Mouse (Mus musculus): ENCODE measurements around the gene Oasl1. TPM values are rescaled to one million over a fixed set of nuclear protein-coding genes. Genes with fewer than 3 reads are reported as not detected.
"Not testable (repeated sequence)": the region's sequence is repeated elsewhere in the genome, so short reads cannot be mapped to it uniquely, and the experiment has no call there.

Oasl1 gene
- not detected in 2 replicates for polyA plus RNA-seq (2016; fragmentation: Nextera tagmentation; extraction: Ambion mirVana)

GRCm38 (mm10) chr5:114922998-114923473, at the start of gene Oasl1:
Oasl1 (plus strand) TSS chr5:114923240.
- Histone ChIP-seq H3K4me1 (replicated peaks) (peaks cover 10% of the 10 kb centered on the region; the same call in 1 of the 2 replicates), H3K9me3 (no peaks in the 10 kb centered on the region), H3K27ac (no peak within 1 kb of the TSS), H3K4me3 (no peak within 1 kb of the TSS), H3K36me3 (no peaks in the 10 kb centered on the region), H3K27me3 (ENCODE audit: insufficient read depth, poor library complexity, severe bottlenecking) (no peaks in the 10 kb centered on the region)
- 72% methylated on average over 15 of the region's 15 CpGs for WGBS
- no peak for DNase-seq (ENCODE audit: low spot score)

GRCm38 (mm10) chr5:114875858-114876257, 47.2 kb upstream of the Oasl1 start:
- H3K4me3 ChIP-seq: no peak overlapping the region
- WGBS: 64% methylated on average over 6 of the region's 6 CpGs

GRCm38 (mm10) chr5:114876331-114876730, 46.7 kb upstream of the Oasl1 start:
- Histone ChIP-seq H3K27ac (no peak overlapping the region), H3K9me3 (no peaks in the 10 kb centered on the region), H3K36me3 (no peaks in the 10 kb centered on the region), H3K4me1 (replicated peaks) (peaks cover 31% of the 10 kb centered on the region), H3K4me3 (no peak overlapping the region), H3K27me3 (ENCODE audit: insufficient read depth, poor library complexity, severe bottlenecking) (no peaks in the 10 kb centered on the region)
- WGBS: 35% methylated on average over 6 of the region's 6 CpGs
- no peak for DNase-seq (ENCODE audit: low spot score)

More at GRCm38 (mm10) chr5:114875858-114876257, 47.2 kb upstream of the Oasl1 start:
- Histone ChIP-seq H3K9me3 (no peaks in the 10 kb centered on the region), H3K36me3 (no peaks in the 10 kb centered on the region), H3K27me3 (ENCODE audit: insufficient read depth, poor library complexity, severe bottlenecking) (no peaks in the 10 kb centered on the region), H3K4me1 (replicated peaks) (peaks cover 31% of the 10 kb centered on the region), H3K27ac (no peak overlapping the region; the same call in 1 of the 2 replicates)
- no peak for DNase-seq (ENCODE audit: low spot score)

GRCm38 (mm10) chr5:114877487-114877886, 45.6 kb upstream of the Oasl1 start:
- Histone ChIP-seq H3K27ac (no peak overlapping the region), H3K4me1 (replicated peaks) (peaks cover 31% of the 10 kb centered on the region), H3K4me3 (no peak overlapping the region), H3K27me3 (ENCODE audit: insufficient read depth, poor library complexity, severe bottlenecking) (no peaks in the 10 kb centered on the region), H3K9me3 (no peaks in the 10 kb centered on the region), H3K36me3 (no peaks in the 10 kb centered on the region)
- 65% methylated on average over 7 of the region's 7 CpGs for WGBS
- DNase-seq (ENCODE audit: low spot score): no peak

- Histone ChIP-seq H3K36me3 (no peaks in the 10 kb centered on the region), H3K4me3 (no peak overlapping the region), H3K27me3 (ENCODE audit: insufficient read depth, poor library complexity, severe bottlenecking) (no peaks in the 10 kb centered on the region), H3K4me1 (replicated peaks) (peaks cover 31% of the 10 kb centered on the region), H3K9me3 (no peaks in the 10 kb centered on the region), H3K27ac (no peak overlapping the region)
- DNase-seq (ENCODE audit: low spot score): no peak
- WGBS: 71% methylated on average over 13 of the region's 13 CpGs
Measured at GRCm38 (mm10) chr5:114879399-114879798, 43.6 kb upstream of the Oasl1 start.

- not testable (repeated sequence) for H3K36me3 ChIP-seq; DNase-seq (ENCODE audit: low spot score); H3K27ac ChIP-seq; H3K4me3 ChIP-seq; H3K27me3 ChIP-seq (ENCODE audit: insufficient read depth, poor library complexity, severe bottlenecking); H3K9me3 ChIP-seq
- H3K4me1 ChIP-seq (replicated peaks): peaks cover 14% of the 10 kb centered on the region
- WGBS: 85% methylated on average over 7 of the region's 7 CpGs
Measured at GRCm38 (mm10) chr5:114882319-114882718, 40.7 kb upstream of the Oasl1 start.

- H3K27me3 ChIP-seq (ENCODE audit: insufficient read depth, poor library complexity, severe bottlenecking): no peaks in the 10 kb centered on the region
- H3K4me3 ChIP-seq: no peak overlapping the region
- H3K27ac ChIP-seq: no peak overlapping the region
- 93% methylated on average over 11 of the region's 11 CpGs for WGBS
- DNase-seq (ENCODE audit: low spot score): no peak
- H3K4me1 ChIP-seq (replicated peaks): peaks cover 7% of the 10 kb centered on the region
- no peaks in the 10 kb centered on the region for H3K9me3 ChIP-seq
- H3K36me3 ChIP-seq: no peaks in the 10 kb centered on the region
Measured at GRCm38 (mm10) chr5:114883022-114883421, 40.0 kb upstream of the Oasl1 start.

- Histone ChIP-seq H3K27ac (no peak overlapping the region), H3K4me1 (replicated peaks) (no peaks in the 10 kb centered on the region), H3K36me3 (no peaks in the 10 kb centered on the region), H3K4me3 (no peak overlapping the region), H3K9me3 (no peaks in the 10 kb centered on the region), H3K27me3 (ENCODE audit: insufficient read depth, poor library complexity, severe bottlenecking) (no peaks in the 10 kb centered on the region)
- DNase-seq (ENCODE audit: low spot score): no peak
- WGBS: 87% methylated on average over 6 of the region's 6 CpGs
Measured at GRCm38 (mm10) chr5:114886801-114887200, 36.2 kb upstream of the Oasl1 start.

- Histone ChIP-seq H3K4me3 (no peak overlapping the region), H3K4me1 (replicated peaks) (no peaks in the 10 kb centered on the region), H3K27me3 (ENCODE audit: insufficient read depth, poor library complexity, severe bottlenecking) (no peaks in the 10 kb centered on the region), H3K36me3 (no peaks in the 10 kb centered on the region), H3K9me3 (no peaks in the 10 kb centered on the region), H3K27ac (no peak overlapping the region)
- WGBS: 83% methylated on average over 2 of the region's 2 CpGs
- DNase-seq (ENCODE audit: low spot score): no peak
Measured at GRCm38 (mm10) chr5:114888995-114889394, 34.0 kb upstream of the Oasl1 start.

GRCm38 (mm10) chr5:114895542-114895941, 27.5 kb upstream of the Oasl1 start:
- no peaks in the 10 kb centered on the region for H3K27me3 ChIP-seq (ENCODE audit: insufficient read depth, poor library complexity, severe bottlenecking)
- H3K9me3 ChIP-seq: no peaks in the 10 kb centered on the region
- no peak overlapping the region for H3K27ac ChIP-seq
- DNase-seq (ENCODE audit: low spot score): no peak
- 87% methylated on average over 4 of the region's 4 CpGs for WGBS
- H3K4me3 ChIP-seq: no peak overlapping the region
- no peaks in the 10 kb centered on the region for H3K36me3 ChIP-seq
- H3K4me1 ChIP-seq (replicated peaks): peaks cover 9% of the 10 kb centered on the region

- WGBS: 66% methylated on average over 13 of the region's 13 CpGs
- Histone ChIP-seq H3K27ac (0 out of 2 replicates have a peak within 1 kb of the TSS, but pooled peaks have one; percentile 42), H3K4me3 (peak within 1 kb of the TSS; percentile 0; the same call in 1 of the 2 replicates)
Measured at GRCm38 (mm10) chr5:114896688-114897373, 26.2 kb upstream of the Oasl1 start, which contains the start of gene Oasl2. Oasl2 (plus strand) TSS chr5:114896936.

GRCm38 (mm10) chr5:114897374-114897793, 25.7 kb upstream of the Oasl1 start:
- Histone ChIP-seq H3K4me3 (peak overlapping the region; percentile 0; the same call in 1 of the 2 replicates), H3K27ac (0 out of 2 replicates have a peak overlapping the region, but pooled peaks have one; percentile 42), H3K9me3 (no peaks in the 10 kb centered on the region), H3K36me3 (no peaks in the 10 kb centered on the region), H3K4me1 (replicated peaks) (peaks cover 9% of the 10 kb centered on the region), H3K27me3 (ENCODE audit: insufficient read depth, poor library complexity, severe bottlenecking) (no peaks in the 10 kb centered on the region)
- DNase-seq (ENCODE audit: low spot score): no peak
- WGBS: 13% methylated on average over 7 of the region's 7 CpGs

More at GRCm38 (mm10) chr5:114896688-114897373, 26.2 kb upstream of the Oasl1 start, which contains the start of gene Oasl2:
- no peaks in the 10 kb centered on the region for H3K36me3 ChIP-seq
- H3K27me3 ChIP-seq (ENCODE audit: insufficient read depth, poor library complexity, severe bottlenecking): no peaks in the 10 kb centered on the region
- no peak for DNase-seq (ENCODE audit: low spot score)
- H3K9me3 ChIP-seq: no peaks in the 10 kb centered on the region
- peaks cover 9% of the 10 kb centered on the region for H3K4me1 ChIP-seq (replicated peaks)

- H3K4me1 ChIP-seq (replicated peaks): peaks cover 9% of the 10 kb centered on the region
- DNase-seq (ENCODE audit: low spot score): no peak
- H3K9me3 ChIP-seq: no peaks in the 10 kb centered on the region
Measured at GRCm38 (mm10) chr5:114898857-114899256, 24.2 kb upstream of the Oasl1 start.

More at GRCm38 (mm10) chr5:114898857-114899256, 24.2 kb upstream of the Oasl1 start:
- no peak overlapping the region for H3K4me3 ChIP-seq
- no peaks in the 10 kb centered on the region for H3K36me3 ChIP-seq
- no peaks in the 10 kb centered on the region for H3K27me3 ChIP-seq (ENCODE audit: insufficient read depth, poor library complexity, severe bottlenecking)
- H3K27ac ChIP-seq: no peak overlapping the region
- WGBS: 81% methylated on average over 7 of the region's 7 CpGs
